Mouse (Mus musculus): ENCODE measurements around the gene Hhip.
"Not testable (repeated sequence)": the region's sequence is repeated elsewhere in the genome, so short reads cannot be mapped to it uniquely, and the experiment has no call there.

Gene Hhip

GRCm38 (mm10) chr8:79992121-79992848 is 65.5 kb downstream of the Hhip start:
- DNase-seq = no peak

- not testable (repeated sequence) for DNase-seq
Observed at GRCm38 (mm10) chr8:79991420-79991819, 66.4 kb downstream of the Hhip start.

- DNase-seq = no peak
Observed at GRCm38 (mm10) chr8:79984946-79985345, 72.9 kb downstream of the Hhip start.

GRCm38 (mm10) chr8:79982144-79982543 is 75.7 kb downstream of the Hhip start:
- DNase-seq = no peak

GRCm38 (mm10) chr8:79966159-79966558 is 91.6 kb downstream of the Hhip start:
- DNase-seq = no peak

- DNase-seq = peak; percentile 11
Observed at GRCm38 (mm10) chr8:79952857-79953256, 104.9 kb downstream of the Hhip start.

GRCm38 (mm10) chr8:79950376-79950775 is 107.4 kb downstream of the Hhip start:
- no peak for DNase-seq

- DNase-seq = no peak
Observed at GRCm38 (mm10) chr8:79945501-79946076, 112.2 kb downstream of the Hhip start.

- DNase-seq = no peak
Observed at GRCm38 (mm10) chr8:79941070-79941469, 116.7 kb downstream of the Hhip start.

- no peak for DNase-seq
Observed at GRCm38 (mm10) chr8:79936856-79937445, 120.9 kb downstream of the Hhip start.

GRCm38 (mm10) chr8:79935793-79936192 is 122.0 kb downstream of the Hhip start:
- DNase-seq = peak; percentile 24

GRCm38 (mm10) chr8:79929202-79929601 is 128.6 kb downstream of the Hhip start:
- peak; percentile 10 for DNase-seq

- DNase-seq = no peak
Observed at GRCm38 (mm10) chr8:79917211-79917610, 140.6 kb downstream of the Hhip start.

Measured in kidney, postnatal 10 days (tissue).